Mouse (Mus musculus) hindbrain, embryonic 13.5 days (tissue): ENCODE measurements around the gene S100a3. TPM values are rescaled to one million over a fixed set of nuclear protein-coding genes. Genes with fewer than 3 reads are reported as not detected.
A peak's percentile ranks its signal among the peaks of the same experiment; 100 is the strongest.

Source experiments
- ATAC-seq: fragments of 200-750 bp; cut with Nextera tagmentation; 2 replicates; pipeline ENCODE4 v1.8.0; 2017; ENCODE audit warnings: moderate TSS enrichment; ENCODE audit not compliant: low FRiP score
- H3K27ac ChIP-seq: fragments of 300-500 bp; sonication (generic); 2 replicates; pipeline ENCODE4 v1.5.1; 2015; ENCODE audit warnings: inconsistent platforms, mild to moderate bottlenecking, moderate library complexity
- H3K27me3 ChIP-seq: fragments of 300-500 bp; sonication (generic); 2 replicates; pipeline ENCODE4 v1.6.1; 2015; ENCODE audit warnings: mild to moderate bottlenecking, inconsistent platforms
- H3K36me3 ChIP-seq: fragments of 300-500 bp; sonication (generic); 2 replicates; pipeline ENCODE4 v1.6.1; 2015; ENCODE audit warnings: mild to moderate bottlenecking, inconsistent platforms
- H3K4me1 ChIP-seq: fragments of 300-500 bp; sonication (generic); replicated peaks from 2 replicates; pipeline ENCODE4 v1.6.1; 2015; ENCODE audit warnings: inconsistent platforms
- H3K4me2 ChIP-seq: fragments of 300-500 bp; sonication (generic); 2 replicates; pipeline ENCODE4 v1.6.1; 2015; ENCODE audit warnings: inconsistent platforms, mild to moderate bottlenecking, moderate library complexity
- H3K4me3 ChIP-seq: fragments of 300-500 bp; sonication (generic); 2 replicates; pipeline ENCODE4 v1.5.1; 2015; ENCODE audit warnings: mild to moderate bottlenecking, inconsistent platforms
- H3K9ac ChIP-seq: fragments of 300-500 bp; sonication (generic); 2 replicates; pipeline ENCODE4 v1.6.1; 2015; ENCODE audit warnings: mild to moderate bottlenecking, inconsistent platforms
- H3K9me3 ChIP-seq: fragments of 300-500 bp; sonication (generic); 2 replicates; pipeline ENCODE4 v1.6.1; 2016; ENCODE audit warnings: inconsistent platforms
- WGBS: fragments of 180-500 bp; shearing (Covaris S2); methylation state at CpG from one replicate; pipeline ENCODE4 v1.1.7; 2015; 5-methylcytosine and 5-hydroxymethylcytosine counted together
- polyA plus RNA-seq: library from polyadenylated mRNA; unstranded; fragments of >200 nt; fragmentation: Nextera tagmentation; extraction: Ambion mirVana; gene quantifications from 2 replicates; pipeline ENCODE4 v1.2.1, GENCODE M21; 2015

S100a3 gene
- polyA plus RNA-seq, 1 experiment from 2014 or later: 1.3 TPM

DNA sequence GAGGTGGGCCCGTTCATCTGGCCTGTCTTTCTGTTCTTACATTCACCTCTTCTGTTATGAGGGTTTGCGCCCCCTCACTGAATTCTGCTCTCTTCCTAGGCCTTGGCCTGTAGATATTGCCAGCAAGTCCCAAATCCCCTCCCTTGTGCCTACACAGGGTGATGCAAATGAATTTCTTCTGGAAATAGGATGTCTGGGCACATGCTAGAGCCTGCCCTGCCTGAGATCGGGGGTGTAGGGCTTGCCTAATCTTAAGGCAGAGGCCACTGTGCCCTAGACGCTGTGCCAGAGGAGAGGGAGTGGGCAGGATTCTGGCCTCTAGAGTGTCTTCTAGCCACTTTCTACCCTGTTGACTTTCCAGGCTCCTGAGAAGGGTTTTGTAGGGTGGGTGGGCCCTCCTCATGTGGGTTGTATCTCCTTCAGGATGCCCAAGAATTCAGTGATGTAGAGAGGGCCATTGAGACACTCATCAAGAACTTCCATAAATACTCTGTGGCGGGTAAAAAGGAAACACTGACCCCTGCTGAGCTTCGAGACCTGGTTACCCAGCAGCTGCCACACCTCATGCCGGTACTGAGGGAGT lies 33.0 kb upstream of the S100a3 start:
- Histone ChIP-seq H3K27me3 (0 out of 2 replicates have a peak, but pooled peaks cover 2% of the 10 kb centered on the region), H3K4me2 (no peak overlapping the region), H3K4me3 (no peak overlapping the region), H3K36me3 (no peaks in the 10 kb centered on the region), H3K9me3 (no peaks in the 10 kb centered on the region), H3K27ac (no peak overlapping the region), H3K9ac (no peak overlapping the region), H3K4me1 (no peaks in the 10 kb centered on the region)
- ATAC-seq: no peak
- WGBS: 89% methylated on average over 7 of the region's 7 CpGs

GRCm38 (mm10) chr3:90531713-90532112 lies 28.7 kb upstream of the S100a3 start:
- H3K27ac ChIP-seq: no peak overlapping the region
- H3K4me3 ChIP-seq: no peak overlapping the region
- H3K4me2 ChIP-seq: no peak overlapping the region
- no peaks in the 10 kb centered on the region for H3K36me3 ChIP-seq
- no peaks in the 10 kb centered on the region for H3K4me1 ChIP-seq
- ATAC-seq: no peak
- WGBS: 76% methylated on average over 5 of the region's 5 CpGs
- H3K9me3 ChIP-seq: no peaks in the 10 kb centered on the region
- H3K27me3 ChIP-seq: no peaks in the 10 kb centered on the region
- no peak overlapping the region for H3K9ac ChIP-seq

DNA sequence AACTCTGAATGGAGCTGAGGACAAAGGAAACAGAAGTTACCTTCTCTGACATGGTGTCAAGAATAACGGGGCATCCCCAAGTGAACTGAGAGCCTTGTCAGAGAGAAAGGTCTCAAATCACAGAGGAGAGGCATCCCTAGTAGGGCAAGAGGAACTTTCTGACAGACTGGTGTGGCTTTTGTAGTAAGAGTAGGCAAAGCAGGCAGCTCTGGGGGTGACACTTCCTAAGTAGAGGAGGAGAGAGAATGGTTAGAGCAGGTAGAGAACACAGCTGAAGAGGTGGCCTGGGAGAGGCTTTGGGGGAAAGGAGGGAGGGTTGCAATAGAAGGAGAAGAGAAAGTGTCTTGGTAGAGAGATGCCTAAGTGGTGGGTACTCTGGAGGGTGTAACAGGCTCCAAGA lies 24.9 kb upstream of the S100a3 start:
- ATAC-seq: no peak
- no peak overlapping the region for H3K9ac ChIP-seq
- H3K27me3 ChIP-seq: peaks cover 7% of the 10 kb centered on the region; the same call in 1 of the 2 replicates
- no peaks in the 10 kb centered on the region for H3K36me3 ChIP-seq
- 71% methylated on average over 1 of the region's 1 CpGs for WGBS
- H3K27ac ChIP-seq: no peak overlapping the region
- no peak overlapping the region for H3K4me2 ChIP-seq
- H3K4me3 ChIP-seq: no peak overlapping the region
- H3K4me1 ChIP-seq: no peaks in the 10 kb centered on the region
- no peaks in the 10 kb centered on the region for H3K9me3 ChIP-seq

- Histone ChIP-seq H3K9me3 (no peaks in the 10 kb centered on the region), H3K27me3 (peaks cover 7% of the 10 kb centered on the region; the same call in 1 of the 2 replicates), H3K9ac (no peak within 1 kb of the TSS), H3K4me3 (no peak within 1 kb of the TSS), H3K4me2 (no peak within 1 kb of the TSS), H3K36me3 (no peaks in the 10 kb centered on the region), H3K4me1 (peaks cover 14% of the 10 kb centered on the region), H3K27ac (no peak within 1 kb of the TSS)
- WGBS: 41% methylated on average over 10 of the region's 10 CpGs
- ATAC-seq: no peak
Measured at GRCm38 (mm10) chr3:90537141-90537904, 23.1 kb upstream of the S100a3 start, which contains the start of gene S100a16. Gene S100a16 (plus strand): TSS chr3:90537254.

DNA sequence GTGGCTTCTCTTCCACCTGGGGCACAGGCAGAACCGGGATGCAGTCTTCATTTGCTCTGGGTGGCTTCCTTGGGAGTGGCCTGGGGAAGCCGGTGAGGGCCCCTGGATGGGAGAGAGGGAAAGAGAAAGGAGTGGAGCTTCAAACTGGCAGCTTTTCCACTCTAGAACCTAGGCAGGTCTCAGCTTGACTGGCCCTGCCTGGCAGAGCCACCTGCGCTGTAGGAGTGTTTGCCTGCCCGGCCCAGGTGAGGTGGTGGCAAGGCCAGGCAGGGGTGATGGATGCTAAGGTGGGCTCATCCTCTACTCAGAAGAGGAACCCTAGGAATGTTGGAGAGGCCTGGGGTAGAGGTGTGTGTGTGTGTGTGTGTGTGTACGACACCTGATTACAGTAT lies 22.5 kb upstream of the S100a3 start:
- Histone ChIP-seq H3K27me3 (peaks cover 7% of the 10 kb centered on the region; the same call in 1 of the 2 replicates), H3K9ac (no peak overlapping the region), H3K4me1 (peaks cover 18% of the 10 kb centered on the region), H3K4me3 (no peak overlapping the region), H3K36me3 (no peaks in the 10 kb centered on the region), H3K9me3 (no peaks in the 10 kb centered on the region), H3K4me2 (no peak overlapping the region), H3K27ac (no peak overlapping the region)
- WGBS: 81% methylated on average over 5 of the region's 5 CpGs
- ATAC-seq: no peak

DNA sequence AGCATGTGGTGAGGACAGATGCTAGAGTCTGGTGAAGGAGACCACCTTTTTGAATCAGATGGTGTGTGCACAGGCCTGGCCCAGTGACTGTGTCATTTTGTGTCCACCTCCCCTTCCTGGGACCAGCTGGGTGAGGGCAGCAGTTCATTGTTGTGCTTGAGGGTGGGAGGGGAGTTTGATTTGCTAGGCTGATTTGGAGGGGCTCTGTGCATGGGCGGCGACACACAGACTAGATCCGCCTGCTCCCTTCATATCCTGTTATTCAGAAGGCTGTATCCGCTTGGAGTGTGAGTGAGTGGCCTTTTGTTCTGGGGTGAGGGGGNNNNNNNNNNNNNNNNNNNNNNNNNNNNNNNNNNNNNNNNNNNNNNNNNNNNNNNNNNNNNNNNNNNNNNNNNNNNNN lies 19.5 kb upstream of the S100a3 start:
- H3K4me1 ChIP-seq: peaks cover 18% of the 10 kb centered on the region
- no peak overlapping the region for H3K9ac ChIP-seq
- no peaks in the 10 kb centered on the region for H3K9me3 ChIP-seq
- peaks cover 7% of the 10 kb centered on the region; the same call in 1 of the 2 replicates for H3K27me3 ChIP-seq
- H3K36me3 ChIP-seq: no peaks in the 10 kb centered on the region
- no peak overlapping the region for H3K4me3 ChIP-seq
- H3K4me2 ChIP-seq: peak overlapping the region; percentile 10; the same call in 1 of the 2 replicates
- 0 out of 2 replicates have a peak overlapping the region, but pooled peaks have one; percentile 1 for H3K27ac ChIP-seq
- peak; percentile 74; the same call in 1 of the 2 replicates for ATAC-seq
- 25% methylated on average over 4 of the region's 4 CpGs for WGBS

DNA sequence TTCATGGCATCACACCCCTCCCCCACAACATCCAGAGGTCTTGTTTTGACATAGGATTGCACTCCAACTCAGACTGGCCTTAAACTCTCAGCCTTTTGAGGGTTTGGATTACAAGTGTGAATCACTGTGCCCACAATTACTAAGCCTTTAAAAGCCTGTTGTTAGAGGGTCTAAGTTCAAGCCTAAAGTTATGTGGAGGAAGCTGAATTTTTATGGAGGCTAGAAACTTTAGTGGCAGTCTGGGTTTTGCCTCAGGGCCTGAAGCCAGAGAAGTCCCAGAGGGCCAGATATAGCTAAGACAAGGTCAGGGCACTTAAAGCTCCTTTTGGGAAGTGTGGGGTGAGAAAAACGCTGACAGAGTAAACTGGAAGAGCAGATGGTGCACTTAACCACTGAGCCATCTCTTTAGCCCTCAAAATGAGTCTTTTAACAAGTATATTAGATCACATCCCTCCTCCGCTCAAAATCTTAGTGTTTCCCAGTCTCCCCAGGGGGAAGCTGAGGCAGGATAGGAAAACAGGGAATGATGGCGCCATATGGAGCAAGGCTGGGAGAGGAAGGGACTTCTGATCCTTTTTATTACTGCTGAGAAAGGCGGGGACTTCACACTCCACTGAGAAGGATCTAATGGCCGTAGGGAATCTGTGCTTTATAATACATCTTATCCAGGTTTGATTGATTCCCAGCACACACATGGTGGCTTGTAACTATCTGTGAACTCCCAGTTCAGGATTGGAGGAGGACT lies 10.5 kb upstream of the S100a3 start:
- Histone ChIP-seq H3K9ac (no peak overlapping the region), H3K9me3 (no peaks in the 10 kb centered on the region), H3K4me2 (no peak overlapping the region), H3K36me3 (no peaks in the 10 kb centered on the region), H3K4me3 (no peak overlapping the region), H3K27ac (no peak overlapping the region), H3K4me1 (no peaks in the 10 kb centered on the region), H3K27me3 (no peaks in the 10 kb centered on the region)
- 65% methylated on average over 5 of the region's 5 CpGs for WGBS
- ATAC-seq: no peak

DNA sequence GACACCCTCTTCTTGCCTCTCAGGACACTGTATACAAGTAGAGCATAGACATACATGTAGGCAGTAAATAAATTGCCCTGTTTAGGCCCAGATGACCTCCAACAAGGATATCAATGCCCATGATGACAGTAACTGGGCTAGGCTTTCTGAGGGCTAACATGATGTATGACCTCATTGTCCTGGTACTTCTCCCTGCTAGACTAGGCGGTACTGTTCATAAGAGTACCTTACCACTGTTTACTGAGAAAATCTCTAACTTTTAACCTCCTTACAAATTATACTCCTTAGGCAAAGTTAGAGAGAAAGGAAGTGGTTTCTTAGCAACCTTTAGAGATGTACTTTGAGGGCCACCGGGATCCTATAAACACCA lies 10.0 kb upstream of the S100a3 start:
- 97% methylated on average over 2 of the region's 2 CpGs for WGBS
- Histone ChIP-seq H3K9ac (no peak overlapping the region), H3K9me3 (no peaks in the 10 kb centered on the region), H3K27ac (no peak overlapping the region), H3K4me2 (no peak overlapping the region), H3K27me3 (no peaks in the 10 kb centered on the region), H3K36me3 (no peaks in the 10 kb centered on the region), H3K4me1 (no peaks in the 10 kb centered on the region), H3K4me3 (no peak overlapping the region)
- no peak for ATAC-seq

GRCm38 (mm10) chr3:90552231-90552630 lies 8.1 kb upstream of the S100a3 start:
- no peaks in the 10 kb centered on the region for H3K4me1 ChIP-seq
- ATAC-seq: no peak
- H3K9ac ChIP-seq: no peak overlapping the region
- 79% methylated on average over 2 of the region's 2 CpGs for WGBS
- H3K9me3 ChIP-seq: no peaks in the 10 kb centered on the region
- H3K27ac ChIP-seq: no peak overlapping the region
- H3K27me3 ChIP-seq: no peaks in the 10 kb centered on the region
- H3K36me3 ChIP-seq: no peaks in the 10 kb centered on the region
- H3K4me3 ChIP-seq: no peak overlapping the region
- H3K4me2 ChIP-seq: no peak overlapping the region

DNA sequence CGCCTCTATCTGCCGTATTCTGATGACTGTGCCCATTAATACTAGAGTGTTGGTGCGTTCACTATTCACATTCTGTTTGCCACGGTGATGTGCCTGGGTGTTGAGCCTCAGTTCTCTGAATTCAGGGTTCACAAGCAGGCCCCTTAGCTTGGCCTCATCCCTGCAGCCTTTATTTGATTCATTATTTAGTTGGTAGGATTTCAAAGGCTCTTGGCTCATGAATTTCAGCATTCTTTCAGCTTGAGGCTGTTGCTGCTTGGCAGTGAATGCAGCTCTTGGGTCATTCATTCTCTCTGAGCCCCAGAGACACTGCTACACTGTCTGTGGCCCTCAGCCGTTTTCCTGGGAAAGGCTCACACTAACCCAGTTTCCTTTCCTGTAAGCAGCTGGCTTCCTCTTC lies 4.4 kb upstream of the S100a3 start:
- WGBS: 39% methylated on average over 5 of the region's 5 CpGs

GRCm38 (mm10) chr3:90574691-90575090 lies 14.3 kb downstream of the S100a3 start:
- ATAC-seq: no peak
- WGBS: 87% methylated on average over 5 of the region's 5 CpGs

More for the DNA sequence above, 4.4 kb upstream of the S100a3 start:
- Histone ChIP-seq H3K4me1 (no peaks in the 10 kb centered on the region), H3K4me3 (no peak overlapping the region), H3K4me2 (no peak overlapping the region), H3K9me3 (no peaks in the 10 kb centered on the region), H3K27ac (no peak overlapping the region), H3K36me3 (no peaks in the 10 kb centered on the region), H3K27me3 (no peaks in the 10 kb centered on the region), H3K9ac (no peak overlapping the region)
- peak; percentile 78 for ATAC-seq

GRCm38 (mm10) chr3:90575320-90575719 lies 14.9 kb downstream of the S100a3 start:
- WGBS: 95% methylated on average over 3 of the region's 3 CpGs
- no peak for ATAC-seq

More at GRCm38 (mm10) chr3:90574691-90575090, 14.3 kb downstream of the S100a3 start:
- Histone ChIP-seq H3K27me3 (no peaks in the 10 kb centered on the region), H3K27ac (no peak overlapping the region), H3K4me2 (no peak overlapping the region), H3K4me3 (no peak overlapping the region), H3K9me3 (no peaks in the 10 kb centered on the region), H3K36me3 (no peaks in the 10 kb centered on the region), H3K4me1 (no peaks in the 10 kb centered on the region), H3K9ac (no peak overlapping the region)

More at GRCm38 (mm10) chr3:90575320-90575719, 14.9 kb downstream of the S100a3 start:
- no peaks in the 10 kb centered on the region for H3K4me1 ChIP-seq
- no peak overlapping the region for H3K4me3 ChIP-seq
- H3K36me3 ChIP-seq: no peaks in the 10 kb centered on the region
- no peak overlapping the region for H3K9ac ChIP-seq
- H3K9me3 ChIP-seq: no peaks in the 10 kb centered on the region
- no peaks in the 10 kb centered on the region for H3K27me3 ChIP-seq
- H3K4me2 ChIP-seq: no peak overlapping the region
- H3K27ac ChIP-seq: no peak overlapping the region
